In genomic region chr9:106501846-106502245, GRCm38 (mm10) we compare ENCODE assay signal across 28 mouse cellular contexts. TPM values are rescaled to one million over a fixed set of nuclear protein-coding genes. Genes with fewer than 3 reads are reported as not detected.
"Had no signal": no experiment of that assay in that cellular context is flagged by ENCODE, and none has a peak within 500 bp of the region (broad histone marks: within the 10 kb centered on the region; RNA-seq: fewer than 3 reads in every experiment).

No protein-coding gene starts in this region.

- H3K27me3 ChIP-seq: liver, embryonic 15.5 days; lung, embryonic 15.5 days; midbrain, embryonic 12.5 days; neural tube, embryonic 13.5 days; neural tube, embryonic 15.5 days had no signal

- H3K4me3 ChIP-seq: liver, embryonic 15.5 days; lung, embryonic 15.5 days; midbrain, embryonic 12.5 days; myocyte; neural tube, embryonic 13.5 days; neural tube, embryonic 15.5 days had no signal

- DNase-seq: liver, postnatal 0 days; lung, adult 2 months; lung, postnatal 14 days; lung, postnatal 36 days; midbrain, embryonic 14.5 days; retina, postnatal 1 day; right cerebral cortex, adult 18-20 months; right cerebral cortex, postnatal 25 days; right cerebral cortex, postnatal 4 days; spleen, adult 18-20 months; thymus, adult 2 months; thymus, postnatal 25 days; thymus, postnatal 4 days had no signal

- H3K9ac ChIP-seq: liver, embryonic 15.5 days; liver, postnatal 0 days; lung, embryonic 15.5 days; midbrain, embryonic 12.5 days; neural tube, embryonic 13.5 days; neural tube, embryonic 15.5 days had no signal

- H3K9me3 ChIP-seq: liver, embryonic 15.5 days; lung, embryonic 15.5 days; midbrain, embryonic 12.5 days; neural tube, embryonic 13.5 days; neural tube, embryonic 15.5 days had no signal

- ATAC-seq: liver, postnatal 0 days; lung, postnatal 0 days; midbrain, embryonic 16.5 days had no signal

- H3K36me3 ChIP-seq: liver, embryonic 15.5 days; lung, embryonic 15.5 days; midbrain, embryonic 12.5 days; neural tube, embryonic 13.5 days; neural tube, embryonic 15.5 days had no signal

- H3K4me1 ChIP-seq: liver, embryonic 15.5 days; lung, embryonic 15.5 days; midbrain, embryonic 12.5 days; neural tube, embryonic 13.5 days; neural tube, embryonic 15.5 days had no signal

- H3K27ac ChIP-seq: liver, embryonic 15.5 days; lung, embryonic 15.5 days; macrophage; midbrain, embryonic 12.5 days; neural tube, embryonic 13.5 days; neural tube, embryonic 15.5 days had no signal

RNA-seq across cellular contexts. Expression of gene Iqcf1, which starts 2.1 kb away (rescaled TPM):
- total RNA-seq: megakaryocyte progenitor cell, adult 5-6 weeks had no signal
- polyA plus RNA-seq: liver, embryonic 15.5 days; liver, postnatal 0 days; lung, embryonic 15.5 days; lung, postnatal 0 days; macrophage; midbrain, embryonic 12.5 days; midbrain, embryonic 14.5 days; midbrain, embryonic 16.5 days; myocyte; neural tube, embryonic 11.5 days; neural tube, embryonic 13.5 days; neural tube, embryonic 15.5 days; small intestine, adult 2 months; stomach, embryonic 14.5 days; stomach, embryonic 16.5 days; thymus, adult 2 months; urinary bladder, adult 2 months had no signal

RNA-seq across cellular contexts. Expression of gene Iqcf5, which starts 12.5 kb away (rescaled TPM):
- total RNA-seq: megakaryocyte progenitor cell, adult 5-6 weeks had no signal
- polyA plus RNA-seq: liver, embryonic 15.5 days; liver, postnatal 0 days; lung, adult 2 months; lung, embryonic 15.5 days; lung, postnatal 0 days; macrophage; midbrain, embryonic 12.5 days; midbrain, embryonic 14.5 days; midbrain, embryonic 16.5 days; neural tube, embryonic 11.5 days; neural tube, embryonic 13.5 days; neural tube, embryonic 15.5 days; small intestine, adult 2 months; stomach, embryonic 14.5 days; stomach, embryonic 16.5 days; thymus, adult 2 months; urinary bladder, adult 2 months had no signal

RNA-seq across cellular contexts. Expression of gene Gpr62, which starts 36.1 kb away (rescaled TPM):
- total RNA-seq: megakaryocyte progenitor cell, adult 5-6 weeks had no signal
- polyA plus RNA-seq: liver, embryonic 15.5 days; liver, postnatal 0 days; macrophage had no signal
